Mouse (Mus musculus) testis, adult 2 months (tissue): ENCODE results near the gene Pam. TPM values are rescaled to one million over a fixed set of nuclear protein-coding genes. Genes with fewer than 3 reads are reported as not detected.

Experiments
- H3K27ac ChIP-seq: fragments of 200-500 bp; 2 replicates; pipeline ENCODE4 v1.5.1; 2012; ENCODE audit warnings: low read depth, low read length; ENCODE audit not compliant: control insufficient read depth, insufficient read depth
- H3K27me3 ChIP-seq: fragments of 200-500 bp; 2 replicates; pipeline ENCODE4 v1.6.1; 2012; ENCODE audit warnings: mild to moderate bottlenecking, low read length, moderate library complexity; ENCODE audit not compliant: control insufficient read depth, insufficient read depth
- H3K36me3 ChIP-seq: fragments of 200-500 bp; 2 replicates; pipeline ENCODE4 v1.6.1; 2012; ENCODE audit warnings: mild to moderate bottlenecking, low read length; ENCODE audit not compliant: control insufficient read depth, insufficient read depth
- H3K4me1 ChIP-seq: fragments of 200-500 bp; 2 replicates; pipeline ENCODE4 v1.6.1; 2012; ENCODE audit warnings: low read length; ENCODE audit not compliant: control insufficient read depth, insufficient read depth
- H3K4me3 ChIP-seq: fragments of 200-500 bp; 2 replicates; pipeline ENCODE4 v1.5.1; 2012; ENCODE audit warnings: low read depth, mild to moderate bottlenecking, low read length, moderate library complexity, mixed read lengths; ENCODE audit not compliant: control insufficient read depth
- CTCF ChIP-seq: fragments of 200-500 bp; IDR thresholded peaks from 2 replicates; pipeline ENCODE4 v1.5.1; 2012; ENCODE audit warnings: low read depth, mild to moderate bottlenecking, inconsistent platforms, low read length, moderate library complexity; ENCODE audit not compliant: control insufficient read depth, insufficient read depth, insufficient replicate concordance
- POLR2A ChIP-seq: fragments of 200-500 bp; IDR thresholded peaks from 2 replicates; pipeline ENCODE4 v1.6.1; 2012; ENCODE audit warnings: low read depth, mild to moderate bottlenecking, inconsistent platforms, low read length, moderate library complexity; ENCODE audit not compliant: control insufficient read depth
- polyA plus RNA-seq: library from polyadenylated mRNA; depleted of rRNA; stranded (reverse); fragments of >200 nt; gene quantifications from 2 replicates; pipeline ENCODE4 v1.2.3, GENCODE M21; 2012

The Pam gene
- polyA plus RNA-seq, 1 experiment: 6.1 TPM

- TF ChIP-seq POLR2A (no peak), CTCF (no peak)
- Histone ChIP-seq H3K36me3 (no peaks in the 10 kb centered on the region), H3K4me1 (no peaks in the 10 kb centered on the region), H3K4me3 (no peak overlapping the region), H3K27ac (no peak overlapping the region), H3K27me3 (no peaks in the 10 kb centered on the region)
These were observed 186.7 kb downstream of the Pam start for GRCm38 (mm10) chr1:97908736-97909135.

- Histone ChIP-seq H3K27ac (no peak overlapping the region), H3K4me1 (no peaks in the 10 kb centered on the region), H3K36me3 (no peaks in the 10 kb centered on the region), H3K27me3 (no peaks in the 10 kb centered on the region), H3K4me3 (no peak overlapping the region)
- no peak for TF ChIP-seq CTCF
These were observed 191.5 kb downstream of the Pam start for GRCm38 (mm10) chr1:97903912-97904460.

GRCm38 (mm10) chr1:97902830-97903229 is 192.6 kb downstream of the Pam start:
- no peaks in the 10 kb centered on the region for H3K4me1 ChIP-seq
- no peak for TF ChIP-seq POLR2A
- no peak for TF ChIP-seq CTCF
- H3K27ac ChIP-seq: no peak overlapping the region
- H3K36me3 ChIP-seq: no peaks in the 10 kb centered on the region
- no peaks in the 10 kb centered on the region for H3K27me3 ChIP-seq
- no peak overlapping the region for H3K4me3 ChIP-seq

GRCm38 (mm10) chr1:97900559-97901153 is 194.8 kb downstream of the Pam start:
- H3K4me1 ChIP-seq: no peaks in the 10 kb centered on the region
- no peak overlapping the region for H3K4me3 ChIP-seq
- no peaks in the 10 kb centered on the region for H3K36me3 ChIP-seq
- no peak for TF ChIP-seq CTCF
- no peak for TF ChIP-seq POLR2A
- H3K27ac ChIP-seq: no peak overlapping the region
- no peaks in the 10 kb centered on the region for H3K27me3 ChIP-seq

GRCm38 (mm10) chr1:97887511-97887910 is 207.9 kb downstream of the Pam start:
- H3K4me3 ChIP-seq: no peak overlapping the region
- H3K4me1 ChIP-seq: no peaks in the 10 kb centered on the region
- TF ChIP-seq CTCF (no peak), POLR2A (no peak)
- H3K27ac ChIP-seq: no peak overlapping the region
- H3K36me3 ChIP-seq: no peaks in the 10 kb centered on the region
- no peaks in the 10 kb centered on the region for H3K27me3 ChIP-seq

GRCm38 (mm10) chr1:97883498-97883897 is 211.9 kb downstream of the Pam start:
- TF ChIP-seq POLR2A (no peak), CTCF (no peak)
- H3K27me3 ChIP-seq: no peaks in the 10 kb centered on the region

GRCm38 (mm10) chr1:97877037-97877436 is 218.4 kb downstream of the Pam start:
- Histone ChIP-seq H3K4me3 (no peak overlapping the region), H3K36me3 (no peaks in the 10 kb centered on the region), H3K4me1 (no peaks in the 10 kb centered on the region), H3K27ac (no peak overlapping the region), H3K27me3 (no peaks in the 10 kb centered on the region)
- no peak for TF ChIP-seq CTCF

More at GRCm38 (mm10) chr1:97883498-97883897, 211.9 kb downstream of the Pam start:
- Histone ChIP-seq H3K36me3 (no peaks in the 10 kb centered on the region), H3K4me1 (no peaks in the 10 kb centered on the region), H3K27ac (no peak overlapping the region), H3K4me3 (no peak overlapping the region)

- TF ChIP-seq POLR2A (no peak), CTCF (no peak)
- Histone ChIP-seq H3K4me1 (no peaks in the 10 kb centered on the region), H3K27ac (no peak overlapping the region), H3K27me3 (no peaks in the 10 kb centered on the region), H3K36me3 (no peaks in the 10 kb centered on the region), H3K4me3 (no peak overlapping the region)
These were observed 221.9 kb downstream of the Pam start for GRCm38 (mm10) chr1:97873490-97874054.
